Mouse (Mus musculus) layer of hippocampus, adult 8-10 months (tissue): Measurements from ENCODE around the gene Txnrd1. TPM values are rescaled to one million over a fixed set of nuclear protein-coding genes. Genes with fewer than 3 reads are reported as not detected.

Experiments
- DNase-seq, 2 experiments: peaks; one replicate each; pipeline ENCODE4 v3.0.0; 2022; ENCODE audit warnings: low spot score in 2 of 2
- total RNA-seq, 4 experiments: library from RNA; stranded (reverse); gene quantifications; 2 replicates each; pipeline ENCODE4 v1.2.4; 2022

Txnrd1 gene
- 10 to 100 TPM; 53.3 to 58.4 (median 56.1) TPM for total RNA-seq

DNA sequence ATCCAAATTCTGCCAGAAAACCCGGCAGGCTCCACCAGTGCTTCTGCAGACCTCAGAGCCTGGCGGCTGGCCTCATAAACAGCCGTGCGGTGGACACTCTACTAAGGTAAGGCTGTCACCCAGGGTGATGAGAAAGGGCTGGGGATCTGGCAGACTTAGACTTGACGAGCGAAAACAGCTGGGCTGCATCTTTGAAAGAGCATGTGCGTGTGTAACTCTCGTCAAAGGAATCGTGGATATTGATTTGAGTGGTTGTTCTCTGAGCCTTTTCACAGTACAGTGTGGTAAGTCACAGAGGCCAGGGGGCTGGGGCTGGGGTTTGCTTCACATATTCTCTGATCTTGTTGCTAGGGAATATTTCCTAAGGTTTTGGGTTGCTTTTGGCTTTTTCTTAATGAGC, at the start of gene Txnrd1:
Gene Txnrd1 (plus strand): TSS at position 26 of the 400 bp plus-strand sequence.
- no peak for DNase-seq

- DNase-seq, result no peak
Observed at GRCm38 (mm10) chr10:82789181-82789580, 44.6 kb upstream of the Txnrd1 start.

DNA sequence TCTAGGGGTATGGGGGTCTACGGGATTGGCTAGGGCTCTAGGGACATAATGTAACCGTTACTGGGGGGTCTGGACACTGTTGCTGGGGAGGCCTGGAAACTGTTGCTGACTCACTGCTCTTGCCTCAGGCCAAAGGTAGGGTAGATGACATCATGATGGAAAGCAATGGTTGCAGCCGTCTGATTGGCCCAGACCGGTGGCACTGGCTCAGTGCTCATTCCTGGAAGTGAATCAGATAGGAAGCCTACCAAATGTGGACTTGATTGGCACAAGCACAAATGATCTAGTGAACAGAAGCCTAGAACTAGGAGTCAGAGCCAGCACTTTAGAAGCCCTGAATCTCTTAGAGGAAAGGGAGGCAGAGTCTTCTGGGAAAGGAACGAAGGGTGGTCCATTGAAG, 43.2 kb upstream of the Txnrd1 start:
- DNase-seq, result no peak

DNA sequence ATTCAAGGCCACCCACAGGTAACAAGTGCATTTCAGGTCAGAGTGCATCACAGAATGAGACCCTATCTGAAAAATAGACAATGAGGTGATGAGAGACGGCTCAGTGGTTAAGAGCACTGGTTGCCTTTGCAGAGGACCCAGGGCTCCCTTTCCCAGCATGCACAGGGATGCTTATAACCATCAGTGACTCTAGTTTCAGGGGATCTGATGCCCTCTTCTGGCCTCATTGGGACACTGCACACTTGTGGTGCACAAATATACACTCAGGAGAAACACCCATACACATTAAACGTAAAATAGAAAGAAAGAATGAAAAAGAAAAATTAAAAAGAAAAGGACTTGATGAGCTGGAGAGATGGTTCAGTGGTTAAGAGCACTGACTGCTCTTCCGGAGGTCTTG, 42.0 kb upstream of the Txnrd1 start:
- no peak for DNase-seq

GRCm38 (mm10) chr10:82792311-82792710, 41.4 kb upstream of the Txnrd1 start:
- no peak for DNase-seq

- DNase-seq, result peak; percentile 70 to 73
Observed at GRCm38 (mm10) chr10:82795071-82795731, 38.5 kb upstream of the Txnrd1 start.

GRCm38 (mm10) chr10:82795767-82796166, 38.0 kb upstream of the Txnrd1 start:
- DNase-seq, result no peak

DNA sequence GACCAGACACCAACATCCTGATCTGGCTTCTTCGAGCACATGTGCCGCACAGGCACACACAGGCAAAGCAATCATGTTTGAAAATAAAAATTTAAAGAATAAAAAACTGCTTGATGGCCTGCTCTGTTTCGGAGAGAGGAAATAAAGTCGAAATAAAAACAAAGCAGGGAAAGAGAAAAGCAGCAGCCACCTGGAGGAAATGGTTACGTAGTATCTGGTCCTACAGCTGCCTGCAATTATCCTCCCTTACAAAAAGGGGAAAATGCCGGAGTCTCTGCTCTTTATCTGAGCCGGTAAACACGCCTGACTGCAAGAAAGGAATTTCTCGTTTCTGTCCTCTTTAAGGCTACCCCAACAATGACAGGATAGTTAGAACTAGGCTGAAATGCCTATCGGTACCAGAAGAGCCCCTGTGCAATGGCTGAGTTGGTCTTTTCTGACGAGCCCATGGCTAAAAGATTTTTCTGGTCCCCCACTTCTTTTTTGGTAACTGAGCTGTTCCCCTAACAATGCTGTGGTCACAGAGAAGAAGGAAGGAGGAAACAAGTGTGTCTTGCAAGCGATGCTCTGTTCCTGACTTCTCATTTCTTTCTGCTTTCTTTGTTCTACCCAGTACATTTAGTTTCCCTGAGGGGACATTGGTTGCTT, 37.2 kb upstream of the Txnrd1 start:
- DNase-seq, result peak; percentile 37

DNA sequence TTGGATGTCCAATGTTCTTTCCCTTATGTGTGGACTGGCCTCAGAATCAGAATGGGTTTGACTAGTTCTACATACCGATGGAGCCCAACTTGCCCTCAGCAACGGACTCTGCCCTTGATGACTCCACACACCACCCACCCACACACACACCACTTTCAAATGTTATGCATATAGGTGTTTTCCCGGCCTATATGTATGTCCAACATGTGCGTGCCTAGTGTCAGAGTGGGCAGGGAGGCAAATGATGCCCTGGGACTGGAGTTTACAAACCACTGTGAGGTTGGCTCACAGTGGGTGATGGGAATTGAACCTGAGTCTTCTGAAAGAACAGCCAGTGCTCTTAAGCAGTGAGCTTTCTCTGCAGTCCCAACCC, 36.6 kb upstream of the Txnrd1 start:
- DNase-seq, result no peak

- DNase-seq, result no peak
Observed at GRCm38 (mm10) chr10:82798312-82798933, 35.3 kb upstream of the Txnrd1 start.

GRCm38 (mm10) chr10:82800094-82800493, 33.7 kb upstream of the Txnrd1 start:
- DNase-seq, result no peak

GRCm38 (mm10) chr10:82804396-82804795, 29.4 kb upstream of the Txnrd1 start:
- DNase-seq, result no peak

GRCm38 (mm10) chr10:82805111-82805510, 28.6 kb upstream of the Txnrd1 start:
- DNase-seq, result no peak

DNA sequence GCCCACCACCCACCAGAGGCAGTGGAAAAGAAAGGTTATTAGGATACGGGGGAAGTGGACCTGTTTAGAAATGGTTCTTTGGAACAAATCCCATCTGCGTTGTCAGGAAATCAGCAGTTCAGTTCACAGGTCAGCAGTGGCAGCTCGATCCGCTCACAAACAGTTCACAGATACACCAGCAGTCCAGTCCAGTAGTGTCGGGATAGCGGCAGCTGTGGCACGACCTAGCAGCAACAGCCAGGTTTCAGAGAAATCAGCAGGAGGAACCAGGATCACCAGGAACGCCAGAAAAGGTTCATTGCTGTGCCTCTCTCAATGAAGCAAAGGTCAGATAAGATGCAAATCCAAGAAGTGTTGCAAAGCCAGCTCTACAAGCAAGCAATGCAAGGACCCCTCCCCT, 27.3 kb upstream of the Txnrd1 start:
- DNase-seq, result no peak

- DNase-seq, result no peak
Observed at GRCm38 (mm10) chr10:82807238-82807637, 26.5 kb upstream of the Txnrd1 start.

GRCm38 (mm10) chr10:82808155-82808554, 25.6 kb upstream of the Txnrd1 start:
- DNase-seq, result no peak

DNA sequence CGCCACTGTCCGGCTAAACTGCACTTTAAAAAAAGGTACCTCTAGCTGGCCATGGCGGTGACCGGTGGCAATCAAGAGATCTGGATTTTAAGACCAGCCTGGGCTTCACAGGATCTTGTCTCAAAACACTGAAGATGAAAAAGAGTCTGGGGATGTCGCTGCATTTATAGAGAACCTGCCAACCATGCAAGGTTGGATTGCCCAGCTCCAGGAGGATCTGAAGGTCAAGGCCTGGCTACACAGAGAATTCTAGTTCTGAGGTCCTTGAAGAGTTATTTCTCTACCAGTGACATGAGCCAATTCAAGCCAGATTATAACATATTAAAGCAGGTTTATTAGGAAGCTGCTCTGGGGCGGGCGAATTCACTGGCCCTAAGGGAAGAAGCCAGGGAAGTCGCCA, 24.9 kb upstream of the Txnrd1 start:
- no peak for DNase-seq

DNA sequence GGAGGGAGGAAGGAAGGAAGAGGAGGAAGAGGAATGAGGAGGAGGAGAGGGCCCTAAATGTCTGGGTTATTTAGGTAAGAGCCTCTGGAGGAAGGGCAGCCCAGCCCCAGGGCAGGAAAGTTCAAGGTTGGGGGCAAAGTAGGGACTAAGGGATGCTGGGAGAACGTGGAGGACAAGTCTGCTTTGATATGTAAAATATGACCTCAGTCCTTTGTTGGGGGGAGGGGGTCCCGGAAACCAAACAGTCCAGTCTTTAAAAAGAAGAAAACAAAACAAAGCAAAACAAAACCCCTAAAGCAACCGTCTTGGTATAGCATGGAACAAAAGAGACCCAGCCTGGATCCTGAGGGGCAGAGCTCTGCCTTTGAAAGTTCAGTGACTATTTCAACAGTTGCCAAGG, 24.4 kb upstream of the Txnrd1 start:
- DNase-seq, result no peak

DNA sequence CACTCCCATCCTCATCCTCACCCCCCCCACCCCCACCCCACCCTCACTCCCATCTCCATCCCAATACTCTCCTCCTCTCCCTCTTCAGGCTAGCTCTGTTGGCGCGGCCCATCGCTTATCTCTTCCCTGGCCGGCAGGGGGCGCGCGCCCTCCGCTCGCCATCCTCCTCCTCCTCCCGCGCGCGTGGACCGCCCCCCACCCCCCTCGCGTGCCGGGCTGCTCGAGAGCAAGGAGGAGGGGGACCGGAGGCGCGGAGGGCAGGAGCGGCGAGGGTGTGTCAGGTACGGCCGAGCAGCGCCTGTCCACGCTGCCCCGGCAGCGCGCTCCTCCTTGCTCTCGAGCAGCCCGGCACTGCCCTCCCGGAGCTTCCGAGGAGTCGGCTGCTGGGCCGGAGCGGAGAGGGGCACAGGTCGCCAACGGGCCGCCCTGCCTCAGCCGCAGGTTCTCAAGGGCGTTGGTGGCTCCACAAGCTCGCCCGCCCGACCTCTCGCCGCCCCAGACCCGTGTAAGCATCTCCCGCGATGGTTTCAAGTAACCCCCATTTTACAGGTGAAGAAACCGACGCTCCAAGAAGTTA, 21.8 kb upstream of the Txnrd1 start:
- peak in 1 of 2 experiments; percentile 47 for DNase-seq

- no peak for DNase-seq
Observed at GRCm38 (mm10) chr10:82814096-82814970, 19.4 kb upstream of the Txnrd1 start.

DNA sequence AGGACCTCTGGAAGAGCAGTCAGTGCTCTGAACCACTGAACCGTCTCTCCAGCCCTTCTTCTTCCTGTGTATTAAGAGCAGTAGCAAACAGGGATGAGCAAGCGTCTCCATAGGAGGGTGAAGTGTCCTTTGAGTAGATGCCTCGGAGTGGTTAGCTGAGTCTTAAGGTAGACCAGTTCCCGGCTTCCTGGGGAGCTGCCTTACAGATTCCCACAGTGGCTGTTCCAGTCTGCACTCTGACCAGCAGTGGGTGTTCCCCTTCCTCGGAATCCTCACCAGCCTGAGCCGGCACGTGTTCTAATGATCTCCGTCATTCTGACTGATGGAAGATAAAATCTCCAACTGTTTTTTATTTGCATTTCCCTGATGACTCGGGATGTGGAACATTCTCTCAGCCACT, 17.3 kb upstream of the Txnrd1 start:
- DNase-seq, result no peak

DNA sequence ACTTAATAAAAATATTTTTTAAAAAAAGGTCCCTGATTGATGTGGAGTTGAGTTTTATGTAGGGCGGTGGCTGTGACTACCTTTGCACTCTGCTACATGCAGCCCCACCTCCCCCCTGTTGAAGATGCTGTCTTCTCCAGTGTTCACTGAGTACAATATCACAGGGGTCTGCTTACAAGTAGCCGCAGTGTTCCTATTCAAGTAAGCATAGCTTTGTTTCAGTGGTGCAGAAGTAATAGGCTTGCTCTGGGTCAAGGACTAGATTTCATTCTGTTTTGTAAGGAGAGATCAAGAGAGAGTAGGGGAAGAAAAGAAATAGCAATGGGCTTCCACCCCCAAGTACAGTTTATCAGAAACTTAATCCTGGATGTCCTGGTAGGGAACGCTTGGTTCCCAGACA, 16.2 kb upstream of the Txnrd1 start:
- no peak for DNase-seq
